Mouse (Mus musculus) urinary bladder, postnatal 36 days (tissue): ENCODE data around the gene Commd9.

Experiments used
- DNase-seq, 2 experiments: peaks; one replicate each; pipeline ENCODE4 v3.0.0; 2022; ENCODE audit warnings: low spot score in 2 of 2, mixed read lengths in 1 of 2

Gene Commd9

GRCm38 (mm10) chr2:101909326-101910080, 23.5 kb downstream of the Commd9 start:
- DNase-seq: no peak

DNA sequence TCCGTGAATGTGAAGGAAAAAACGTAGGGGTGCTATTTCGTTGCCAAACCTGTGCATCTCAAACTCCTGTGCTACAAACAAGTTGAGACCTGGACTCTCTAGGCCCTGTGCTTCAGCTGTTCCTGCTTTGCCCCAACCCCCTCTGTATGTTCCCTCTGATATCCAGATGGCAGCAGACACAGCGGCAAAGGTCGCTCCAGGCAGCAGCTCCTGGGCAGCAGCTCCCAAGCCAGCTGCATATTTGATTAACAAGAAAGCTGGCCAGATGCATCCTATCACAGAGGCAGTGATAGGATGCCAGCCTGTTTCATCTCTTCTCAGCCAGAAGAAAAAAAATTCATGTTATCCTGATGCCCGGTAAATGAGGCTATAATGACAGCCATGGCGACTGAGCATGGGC, 32.5 kb downstream of the Commd9 start:
- no peak for DNase-seq

- no peak for DNase-seq
Observed at GRCm38 (mm10) chr2:101920136-101920554, 34.1 kb downstream of the Commd9 start.

DNA sequence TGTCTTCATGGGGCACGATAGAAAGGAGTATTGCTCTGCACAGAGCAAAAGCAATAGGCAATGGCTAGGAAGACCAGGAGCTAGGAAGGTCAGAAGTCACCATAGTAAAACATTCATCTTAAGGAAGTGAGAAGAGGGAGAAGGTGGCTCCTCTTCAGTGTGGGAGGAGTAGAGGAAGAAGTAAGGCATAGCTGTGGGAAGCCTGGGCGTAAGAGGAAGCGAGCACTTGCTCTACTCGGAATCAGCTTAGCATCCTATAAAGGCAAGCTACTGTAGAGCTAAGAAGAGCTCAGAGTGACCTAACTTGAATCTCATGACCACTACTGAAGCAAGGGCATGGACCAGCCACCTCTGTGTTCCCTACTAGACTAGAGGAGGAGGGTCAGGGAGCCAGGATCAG, 36.3 kb downstream of the Commd9 start:
- no peak for DNase-seq

DNA sequence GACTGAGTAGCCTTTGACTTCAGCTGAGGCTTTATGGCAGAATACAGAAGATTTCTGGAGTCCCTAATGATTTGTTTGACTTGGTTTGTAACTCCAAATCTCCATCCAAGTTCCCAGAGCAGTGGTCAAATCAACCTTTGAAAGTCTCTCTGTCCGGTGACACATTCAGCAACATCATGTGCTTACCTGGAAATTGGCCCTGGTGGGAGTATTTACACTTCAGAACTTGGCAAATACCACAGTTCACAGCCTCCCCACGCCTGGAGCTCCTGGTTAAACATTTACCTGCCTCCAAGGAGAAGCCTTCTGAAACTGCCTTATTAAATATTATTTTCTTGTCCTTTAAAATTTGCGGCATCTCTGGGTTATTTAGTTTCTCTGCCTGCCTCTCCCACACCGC, 37.1 kb downstream of the Commd9 start:
- DNase-seq: no peak

- no peak for DNase-seq
Observed at GRCm38 (mm10) chr2:101925183-101925582, 39.1 kb downstream of the Commd9 start.

- DNase-seq: no peak
Observed at GRCm38 (mm10) chr2:101925591-101926188, 39.6 kb downstream of the Commd9 start.

DNA sequence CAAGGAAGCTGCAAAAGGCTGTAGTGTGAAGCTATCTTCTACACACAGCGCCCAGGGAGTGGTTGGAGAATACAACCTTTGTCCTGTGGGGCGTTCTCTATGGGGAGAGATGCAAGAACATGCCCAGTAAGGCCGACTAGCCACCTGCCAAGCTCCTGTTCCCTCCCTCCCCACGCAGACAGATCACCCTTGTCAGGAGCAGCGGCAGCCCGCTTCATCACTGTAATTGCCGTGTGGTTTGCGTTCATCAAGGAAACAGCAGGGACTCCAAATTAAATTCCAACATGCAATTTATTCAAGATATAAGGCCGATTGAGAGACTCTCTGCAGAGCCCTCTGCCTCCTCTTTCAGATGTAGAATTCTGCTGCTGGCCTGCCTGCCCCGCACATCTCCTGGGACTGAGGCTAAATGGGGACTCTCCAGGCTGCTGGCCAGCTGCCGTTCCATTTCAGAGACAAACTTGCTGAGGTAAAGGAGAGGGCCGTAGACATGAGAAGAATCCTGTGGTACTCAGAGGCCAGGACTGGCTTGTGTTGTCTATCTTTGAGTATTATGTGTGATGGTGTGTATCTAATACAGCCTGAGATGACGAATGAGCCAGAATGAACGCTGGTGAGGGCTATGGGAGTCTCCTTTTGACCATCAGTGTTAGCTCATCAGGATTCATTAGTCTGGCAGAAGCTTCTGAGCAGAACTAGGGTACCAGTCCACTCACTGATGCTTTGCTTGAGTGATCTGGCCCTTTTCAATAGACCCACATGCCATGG, 46.3 kb downstream of the Commd9 start:
- DNase-seq: no peak

DNA sequence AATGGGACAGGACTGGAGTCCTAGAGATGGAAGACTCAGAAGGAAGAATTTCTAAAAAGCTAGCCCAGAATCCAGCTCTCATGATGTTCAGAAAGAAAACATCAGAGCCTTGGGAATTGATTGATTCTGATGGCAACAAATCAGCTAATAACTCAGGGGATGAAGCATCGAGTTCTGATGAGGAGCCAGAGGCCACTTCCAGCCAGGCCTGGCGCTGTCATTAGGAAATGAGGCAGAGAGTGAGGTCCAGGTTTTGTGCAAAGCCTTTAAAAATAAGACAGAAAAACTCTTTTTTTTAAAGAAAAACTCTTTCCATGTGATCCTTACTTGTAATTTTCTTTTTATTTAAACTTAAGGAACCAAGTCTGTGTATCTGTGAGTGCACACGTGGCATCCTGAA, 47.3 kb downstream of the Commd9 start:
- DNase-seq: no peak

- DNase-seq: no peak
Observed at GRCm38 (mm10) chr2:101935006-101935405, 49.0 kb downstream of the Commd9 start.

- DNase-seq: no peak
Observed at GRCm38 (mm10) chr2:101950716-101951520, 64.9 kb downstream of the Commd9 start.
